Mouse (Mus musculus) skeletal muscle tissue, adult 2 months (tissue): ENCODE data around the gene Myh15.
"Not testable (repeated sequence)": the region's sequence is repeated elsewhere in the genome, so short reads cannot be mapped to it uniquely, and the experiment has no call there.

Experiments used
- DNase-seq: peaks from one replicate; pipeline ENCODE4 v3.0.0-alpha.2; 2012; ENCODE audit warnings: low read depth, low spot score

The Myh15 gene

GRCm38 (mm10) chr16:49057186-49057585, at the start of gene Myh15:
Myh15 (plus strand) TSS chr16:49057486.
- DNase-seq = no peak

- DNase-seq = no peak
These were observed 40.5 kb upstream of the Myh15 start for GRCm38 (mm10) chr16:49016620-49017332.

- DNase-seq = no peak
These were observed 21.4 kb upstream of the Myh15 start for GRCm38 (mm10) chr16:49035852-49036251.

GRCm38 (mm10) chr16:49037771-49038170, 19.5 kb upstream of the Myh15 start:
- DNase-seq = no peak

- no peak for DNase-seq
These were observed 16.6 kb upstream of the Myh15 start for GRCm38 (mm10) chr16:49040554-49041221.

- no peak for DNase-seq
These were observed 8.1 kb upstream of the Myh15 start for GRCm38 (mm10) chr16:49049214-49049613.

GRCm38 (mm10) chr16:49069256-49069963, 12.1 kb downstream of the Myh15 start:
- no peak for DNase-seq

- DNase-seq = no peak
These were observed 14.0 kb downstream of the Myh15 start for GRCm38 (mm10) chr16:49071316-49071715.

- no peak for DNase-seq
These were observed 70.7 kb downstream of the Myh15 start for GRCm38 (mm10) chr16:49128015-49128414.

GRCm38 (mm10) chr16:49156193-49156592, 98.9 kb downstream of the Myh15 start:
- DNase-seq = no peak

- peak; percentile 17 for DNase-seq
These were observed 107.3 kb downstream of the Myh15 start for GRCm38 (mm10) chr16:49164349-49165137.

- DNase-seq = no peak
These were observed 108.4 kb downstream of the Myh15 start for GRCm38 (mm10) chr16:49165728-49166127.

GRCm38 (mm10) chr16:49167325-49167724, 110.0 kb downstream of the Myh15 start:
- no peak for DNase-seq

GRCm38 (mm10) chr16:49175077-49175476, 117.8 kb downstream of the Myh15 start:
- no peak for DNase-seq

- no peak for DNase-seq
These were observed 118.6 kb downstream of the Myh15 start for GRCm38 (mm10) chr16:49175729-49176395.

- DNase-seq = no peak
These were observed 136.2 kb downstream of the Myh15 start for GRCm38 (mm10) chr16:49193521-49193920.

GRCm38 (mm10) chr16:49193986-49194385, 136.7 kb downstream of the Myh15 start:
- no peak for DNase-seq

- DNase-seq = no peak
These were observed 139.0 kb downstream of the Myh15 start for GRCm38 (mm10) chr16:49196290-49196689.

- no peak for DNase-seq
These were observed 140.7 kb downstream of the Myh15 start for GRCm38 (mm10) chr16:49197951-49198350.

- no peak for DNase-seq
These were observed 166.4 kb downstream of the Myh15 start for GRCm38 (mm10) chr16:49223733-49224132.

GRCm38 (mm10) chr16:49243517-49243916, 186.2 kb downstream of the Myh15 start:
- DNase-seq = not testable (repeated sequence)
